Mouse (Mus musculus) cerebellum, adult 9-10 months (tissue): ENCODE measurements at regions not wholly inside any gene's neighbourhood (a gene's known extent, or its start where the extent isn't known, plus 50 kb on each side); places are given as distances from the start of the nearest gene placed in this dataset.

ENCODE experiments used
- DNase-seq: peaks from one replicate; pipeline ENCODE4 v3.0.0; 2022

- DNase-seq = peak; percentile 10
Measured at GRCm38 (mm10) chr13:84565644-84566532, 343.8 kb downstream of the Tmem161b start.

DNA sequence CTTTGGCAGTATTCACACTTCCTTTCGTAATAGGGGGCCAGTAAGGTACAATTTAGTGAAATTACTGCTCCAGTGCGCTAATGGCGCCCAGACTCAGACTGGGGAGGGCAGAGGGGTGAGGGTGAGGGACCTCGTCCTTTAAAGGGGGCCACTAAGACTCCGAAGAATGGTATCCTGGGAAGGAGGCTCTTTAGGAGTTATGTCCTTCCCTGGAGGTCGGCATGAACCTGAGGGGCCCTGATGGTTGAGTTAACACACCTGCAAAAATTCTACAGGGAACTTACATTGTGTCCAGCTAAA lies 344.4 kb downstream of the Tmem161b start:
- DNase-seq = no peak

- no peak for DNase-seq
Measured at GRCm38 (mm10) chr13:84569371-84569770, 347.3 kb downstream of the Tmem161b start.

GRCm38 (mm10) chr13:84570206-84570605 lies 348.1 kb downstream of the Tmem161b start:
- no peak for DNase-seq

DNA sequence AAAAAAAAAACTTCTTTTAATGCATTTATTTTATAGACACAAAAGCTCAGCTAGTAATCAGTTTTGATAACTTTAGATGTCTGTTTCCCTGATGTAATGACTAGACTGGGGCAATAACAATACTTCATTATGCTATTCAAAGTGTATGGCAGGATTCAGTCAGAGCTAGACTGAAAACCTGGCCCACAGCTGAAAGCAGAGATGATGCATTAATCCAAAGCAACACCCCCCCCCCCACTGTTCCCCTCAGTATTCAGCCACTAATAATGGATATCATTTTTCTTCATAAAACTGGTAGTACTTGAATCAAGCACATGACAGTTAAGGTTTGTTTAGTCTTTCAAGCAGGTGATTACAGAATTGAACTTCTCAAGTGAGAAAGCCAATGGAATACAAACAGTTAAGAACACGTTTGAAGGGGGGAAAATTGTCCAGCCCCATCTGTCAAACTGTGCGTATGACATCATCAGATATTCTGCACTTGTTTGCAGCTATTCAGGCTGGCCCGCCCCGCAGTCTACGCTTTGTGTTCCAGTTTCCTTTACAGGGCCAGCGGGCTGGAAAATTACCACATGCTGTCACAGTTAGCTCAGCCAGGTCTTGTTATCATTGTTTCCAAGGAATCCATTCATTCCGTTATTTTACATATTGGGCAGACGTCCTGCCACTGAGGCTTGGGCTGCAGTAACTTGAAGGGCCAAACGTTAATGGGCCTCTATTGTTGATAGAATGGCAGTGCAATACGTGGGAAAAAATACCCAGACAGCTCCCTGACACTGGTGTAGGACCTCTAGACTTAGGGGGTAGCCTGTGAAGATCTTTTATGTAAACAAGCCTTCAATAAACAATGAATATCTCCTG lies 349.1 kb downstream of the Tmem161b start:
- peak; percentile 88 for DNase-seq

GRCm38 (mm10) chr13:84571845-84572193 lies 349.7 kb downstream of the Tmem161b start:
- peak; percentile 10 for DNase-seq

DNA sequence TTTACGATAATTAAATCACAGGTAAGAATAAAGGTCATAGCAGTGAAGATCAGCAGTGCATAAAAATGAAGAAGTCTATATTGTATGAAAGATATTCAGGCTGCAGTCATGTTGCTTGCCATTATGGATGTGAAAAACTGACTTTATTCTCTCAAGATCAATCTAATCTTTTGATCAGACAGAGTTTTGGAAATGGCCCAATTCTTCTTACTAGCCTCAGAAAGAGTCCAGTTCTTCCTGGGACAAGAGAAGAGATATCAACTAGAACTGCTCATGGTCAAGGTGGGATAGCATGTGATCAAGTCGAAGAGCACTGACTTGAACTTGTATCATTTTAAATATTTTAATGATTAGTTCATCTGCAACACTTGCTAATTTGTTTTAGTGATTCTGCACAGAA lies 350.1 kb downstream of the Tmem161b start:
- DNase-seq = peak; percentile 23

DNA sequence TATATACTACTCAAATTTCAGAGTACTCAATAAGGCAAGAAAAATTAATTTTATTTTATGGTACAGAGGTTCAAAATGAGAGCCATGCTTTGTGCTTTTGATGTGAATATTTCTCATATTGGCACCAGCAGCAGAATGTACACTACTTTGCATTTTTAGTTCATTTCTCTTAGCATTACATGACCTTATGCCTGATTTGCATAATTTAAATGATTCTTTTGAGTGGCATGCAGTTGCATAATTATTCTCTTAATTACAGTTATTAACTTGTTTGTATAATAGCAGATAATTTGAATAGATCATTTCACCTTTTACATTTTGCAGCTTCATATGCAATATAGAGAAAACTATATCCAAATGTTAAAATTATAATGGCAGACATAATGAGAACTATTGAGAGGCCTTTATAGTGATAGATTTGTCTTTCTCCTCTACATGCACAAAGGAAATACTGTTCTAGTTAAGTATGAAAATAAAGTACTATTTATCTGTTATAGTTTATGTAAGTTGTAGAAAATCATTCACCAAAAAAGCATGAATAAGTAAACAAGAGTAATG lies 374.6 kb downstream of the Tmem161b start:
- no peak for DNase-seq

DNA sequence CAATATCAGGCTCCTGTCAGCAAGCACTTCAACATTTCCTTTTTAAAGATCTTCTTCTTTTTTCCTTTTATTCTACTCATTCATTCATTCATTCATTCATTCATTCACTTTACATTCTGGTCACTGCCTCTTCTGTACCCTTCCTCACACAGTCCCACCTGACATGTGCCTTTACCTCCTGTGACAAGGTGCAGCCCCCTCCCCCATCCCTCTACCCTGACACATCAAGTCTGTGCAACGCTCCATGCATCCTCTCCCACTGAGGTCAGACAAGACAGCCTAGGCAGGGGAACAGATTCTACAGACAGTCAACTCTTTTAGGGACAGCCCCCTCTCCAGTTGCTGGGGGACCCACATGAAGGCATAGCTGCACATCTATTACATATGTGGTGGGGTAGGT lies 380.5 kb downstream of the Tmem161b start:
- DNase-seq = no peak

DNA sequence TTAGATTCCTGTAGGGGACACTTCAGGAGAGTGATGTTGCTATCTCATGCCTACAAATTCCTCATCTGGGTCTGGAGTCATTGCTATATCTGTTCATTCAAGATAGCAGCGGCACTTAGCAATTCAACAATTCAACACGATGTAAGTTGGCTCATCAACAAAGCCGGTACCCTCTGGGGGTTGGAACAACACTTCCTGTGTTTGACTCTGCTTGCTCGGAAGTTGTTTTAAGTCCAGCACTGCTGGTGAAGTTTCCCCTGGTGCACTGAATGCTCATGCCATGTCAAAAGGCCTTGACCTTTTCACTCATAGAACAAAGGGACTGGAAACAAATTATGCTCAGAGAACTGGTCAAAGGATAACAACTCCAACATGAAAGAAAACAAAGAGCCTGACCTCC lies 390.4 kb downstream of the Tmem161b start:
- DNase-seq = no peak

- peak; percentile 35 for DNase-seq
Measured at GRCm38 (mm10) chr13:84613004-84613403, 390.9 kb downstream of the Tmem161b start.

GRCm38 (mm10) chr13:84624691-84625090 lies 402.6 kb downstream of the Tmem161b start:
- no peak for DNase-seq

DNA sequence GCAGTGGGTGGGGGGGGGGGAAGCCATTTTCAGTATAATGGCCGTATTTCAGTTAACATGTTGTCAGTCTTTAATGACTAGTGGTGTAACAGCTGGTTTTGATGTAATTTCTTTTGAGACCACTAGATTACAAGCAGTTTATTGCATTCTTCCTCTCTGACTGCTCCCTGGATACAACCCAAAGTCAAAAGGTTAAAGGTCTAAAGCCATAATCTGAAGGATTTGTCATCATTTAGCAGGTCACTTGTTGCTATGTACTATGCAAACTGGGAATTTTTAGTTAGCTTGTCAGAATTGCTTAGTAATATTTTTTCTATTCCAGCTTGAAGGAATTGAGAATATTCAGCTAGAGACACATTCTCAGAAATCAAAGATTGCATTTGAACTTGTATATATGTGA lies 403.4 kb downstream of the Tmem161b start:
- no peak for DNase-seq

GRCm38 (mm10) chr13:84625927-84626326 lies 403.8 kb downstream of the Tmem161b start:
- DNase-seq = no peak

DNA sequence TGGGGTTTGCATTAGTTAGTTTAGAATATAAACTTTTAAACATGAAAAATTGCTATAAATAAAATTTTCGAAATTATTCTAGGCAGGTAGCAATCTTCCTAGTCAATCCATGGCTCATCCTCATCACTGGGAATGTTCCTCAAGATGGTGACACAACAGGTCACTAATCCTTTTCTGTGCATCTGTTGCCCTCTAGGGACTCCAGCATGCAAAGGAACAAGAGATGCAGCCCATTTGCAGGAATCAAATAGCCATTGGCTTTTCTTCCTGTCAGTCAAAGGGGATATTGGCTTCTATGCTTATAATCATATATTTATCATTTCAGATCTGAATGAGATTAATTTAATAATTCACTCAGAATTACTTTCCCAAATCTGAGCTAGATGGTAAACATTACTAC lies 404.3 kb downstream of the Tmem161b start:
- DNase-seq = peak; percentile 9

GRCm38 (mm10) chr13:84630686-84631085 lies 408.6 kb downstream of the Tmem161b start:
- DNase-seq = no peak

DNA sequence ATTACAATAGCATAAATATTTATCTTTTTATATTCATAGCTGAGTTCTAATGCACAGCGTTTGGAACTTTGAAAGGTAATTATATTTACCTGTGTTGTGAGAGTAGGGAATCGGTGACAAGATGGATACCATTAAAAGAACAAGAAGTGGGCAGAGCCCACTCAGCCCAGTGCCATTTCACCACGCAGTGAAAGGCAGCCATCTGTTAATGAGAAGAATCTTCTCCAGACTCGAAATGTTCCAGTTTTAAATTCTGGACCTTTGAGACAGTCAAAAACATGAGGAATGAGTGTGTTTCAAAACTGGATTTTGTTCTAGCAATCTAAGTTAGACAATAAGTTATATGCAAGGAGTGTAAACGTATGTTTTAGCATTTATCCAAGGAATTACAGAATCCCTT lies 410.4 kb downstream of the Tmem161b start:
- DNase-seq = no peak

DNA sequence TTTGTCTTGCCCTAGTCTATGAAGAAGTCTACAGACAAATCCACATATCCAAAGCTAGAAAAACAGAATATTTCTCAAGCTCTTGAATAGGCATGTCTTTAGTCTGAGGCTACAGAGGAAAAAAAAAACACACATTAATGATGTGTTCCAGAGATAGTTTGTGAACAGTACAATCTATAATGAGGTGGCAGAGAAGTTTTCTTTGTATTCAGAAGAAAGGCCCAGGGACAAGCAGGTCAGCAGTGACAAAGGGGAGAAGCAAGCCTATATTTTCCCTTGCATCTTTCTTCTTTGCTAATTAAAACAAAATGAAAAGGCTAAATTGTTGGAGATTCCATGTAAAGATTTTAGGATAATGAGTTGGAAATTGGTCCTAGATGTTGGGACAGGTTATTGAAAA lies 414.7 kb downstream of the Tmem161b start:
- DNase-seq = no peak

DNA sequence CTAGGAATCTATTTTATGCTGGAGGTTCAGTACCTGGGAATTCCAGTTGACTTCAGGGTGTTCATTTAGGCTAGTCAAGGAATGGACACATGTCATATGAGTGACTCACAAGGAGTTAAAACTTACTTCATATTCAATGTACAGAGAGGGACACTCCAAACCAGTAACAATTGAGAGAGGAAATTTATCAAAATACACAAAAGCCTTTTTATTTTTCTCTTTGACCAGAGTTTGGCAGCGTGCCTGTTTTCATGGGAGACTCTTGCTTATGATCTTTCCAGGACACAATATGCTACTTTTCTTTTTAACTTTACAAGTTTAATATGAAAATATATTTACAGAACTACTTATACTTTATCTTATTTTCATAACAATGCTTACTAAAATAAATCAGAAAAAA lies 415.5 kb downstream of the Tmem161b start:
- DNase-seq = no peak

GRCm38 (mm10) chr13:84638401-84638934 lies 416.4 kb downstream of the Tmem161b start:
- no peak for DNase-seq

DNA sequence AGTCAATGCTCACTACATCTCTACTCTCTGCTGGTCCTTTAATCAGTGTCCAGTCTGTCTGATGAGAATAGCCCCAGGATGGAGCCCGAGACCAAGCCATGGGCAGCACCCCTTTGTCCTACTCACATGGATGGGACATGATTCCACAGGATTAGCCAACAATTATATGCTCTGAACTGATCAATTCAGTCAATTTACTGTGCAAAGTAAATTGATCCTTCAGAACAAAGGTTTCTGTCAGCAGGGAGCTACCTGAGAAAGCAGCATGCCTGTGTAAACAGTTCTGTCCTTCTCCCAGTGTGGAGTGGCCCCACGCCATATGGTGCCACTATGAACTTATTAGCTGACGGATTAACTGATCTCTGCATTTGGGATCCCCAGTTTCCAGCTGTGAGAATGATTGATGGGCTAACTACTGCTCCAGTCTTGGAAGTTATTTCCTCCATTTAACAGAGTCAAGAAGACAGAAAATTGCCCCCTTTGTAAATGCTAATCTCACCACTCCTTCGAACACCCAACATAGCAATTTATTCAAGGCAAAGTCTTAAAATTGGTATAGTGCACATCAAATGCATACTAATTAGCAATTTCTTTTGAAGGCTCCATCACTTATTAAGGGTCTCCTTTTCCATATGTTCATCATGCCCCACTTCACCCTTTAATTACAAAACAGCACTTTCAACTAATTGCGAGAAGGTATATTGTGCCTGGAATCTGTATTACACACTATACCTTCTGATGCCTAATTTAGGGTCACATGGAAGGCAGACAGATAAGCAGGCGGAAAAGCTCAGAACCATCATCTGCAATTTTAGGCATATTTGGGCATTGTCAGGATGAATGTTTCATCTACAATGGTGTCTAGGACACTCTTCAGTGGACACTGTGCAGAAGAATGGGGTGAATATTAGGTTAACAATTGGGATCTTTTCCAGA lies 417.3 kb downstream of the Tmem161b start:
- DNase-seq = no peak

DNA sequence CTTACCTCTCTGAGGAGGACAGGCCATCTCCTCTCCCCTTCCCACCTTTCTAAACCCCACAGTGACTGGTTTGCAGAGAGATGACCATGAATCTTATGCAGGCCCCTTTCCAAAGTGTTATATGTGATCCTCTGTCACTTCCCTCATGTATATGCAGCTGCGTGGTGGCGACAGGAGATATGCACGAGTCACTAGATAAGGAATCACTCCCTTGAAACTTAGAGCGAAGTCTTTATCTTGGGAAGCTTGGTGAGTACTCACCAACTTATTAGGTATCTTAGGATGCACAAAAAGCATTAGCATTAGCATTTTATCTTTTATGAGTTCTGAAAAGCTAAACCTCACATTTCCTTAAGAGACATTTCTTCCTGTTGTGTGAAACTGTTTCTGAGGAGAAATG lies 421.9 kb downstream of the Tmem161b start:
- DNase-seq = no peak

- no peak for DNase-seq
Measured at GRCm38 (mm10) chr13:84646899-84647298, 424.8 kb downstream of the Tmem161b start.
